Comparison of ENCODE assay signal across 17 mouse cellular contexts in genomic region chr10:94622281-94622680, GRCm38 (mm10).
DNase-seq lines count a peak whose midpoint lies in the region; ATAC-seq and TF ChIP-seq lines count a peak whose summit lies in the region.
"Had no signal": no experiment of that assay in that cellular context is flagged by ENCODE, and none has a peak within 500 bp of the region (broad histone marks: within the 10 kb centered on the region; RNA-seq: fewer than 3 reads in every experiment).

No protein-coding gene starts in this region.

- H3K4me1 ChIP-seq in limb, embryonic 14.5 days (ENCODE audit: control insufficient read depth, insufficient read depth, low read length) = peaks cover 4% of the 10 kb centered on the region; the same call in 1 of the 2 replicates
- H3K4me1 ChIP-seq in limb, embryonic 10.5 days = peaks cover 26% of the 10 kb centered on the region
- peaks cover 30% of the 10 kb centered on the region for H3K4me1 ChIP-seq in forebrain, embryonic 16.5 days (replicated peaks; ENCODE audit: control insufficient read depth, insufficient read depth, low read length)
- H3K4me1 ChIP-seq in hindbrain, postnatal 0 days (ENCODE audit: insufficient read depth, low read length) = peaks cover 28% of the 10 kb centered on the region
- H3K4me1 ChIP-seq in neural tube, embryonic 12.5 days = peaks cover 27% of the 10 kb centered on the region
- H3K4me1 ChIP-seq in kidney, adult 2 months (ENCODE audit: control insufficient read depth, insufficient read depth, low read length) = no peaks in the 10 kb centered on the region

- no peaks in the 10 kb centered on the region for H3K27me3 ChIP-seq in limb, embryonic 14.5 days (ENCODE audit: control insufficient read depth, insufficient read depth, low read length)
- peaks cover 35% of the 10 kb centered on the region for H3K27me3 ChIP-seq in limb, embryonic 10.5 days (ENCODE audit: low read depth, poor library complexity, severe bottlenecking)
- H3K27me3 ChIP-seq in forebrain, embryonic 16.5 days (replicated peaks; ENCODE audit: control insufficient read depth, insufficient read depth, low read length) = no peaks in the 10 kb centered on the region
- no peaks in the 10 kb centered on the region for H3K27me3 ChIP-seq in hindbrain, postnatal 0 days (ENCODE audit: insufficient read depth, low read length)
- H3K27me3 ChIP-seq in neural tube, embryonic 12.5 days (replicated peaks) = peaks cover 13% of the 10 kb centered on the region
- no peaks in the 10 kb centered on the region for H3K27me3 ChIP-seq in kidney, adult 2 months (replicated peaks; ENCODE audit: control insufficient read depth, insufficient read depth, low read length)

- no peak overlapping the region for H3K9ac ChIP-seq in limb, embryonic 14.5 days (ENCODE audit: low read depth, low read length, severe bottlenecking)
- H3K9ac ChIP-seq in forebrain, embryonic 16.5 days (replicated peaks; ENCODE audit: low read depth, low read length) = no peak overlapping the region
- H3K9ac ChIP-seq in hindbrain, postnatal 0 days (replicated peaks; ENCODE audit: low read length) = 0 out of 2 replicates have a peak overlapping the region, but pooled peaks have one; percentile 21
- H3K9ac ChIP-seq in neural tube, embryonic 12.5 days = no peak overlapping the region
- H3K9ac ChIP-seq: heart, embryonic 13.5 days; limb, embryonic 13.5 days had no signal

- TF ChIP-seq CTCF in hindbrain, postnatal 0 days (IDR thresholded peaks at IDR 0.05; ENCODE audit: low read depth) = no peak
- no peak for TF ChIP-seq CTCF in kidney, adult 2 months (conservative IDR thresholded peaks at IDR 0.05; ENCODE audit: insufficient read depth, insufficient read length, low read depth, low read length)

- H3K4me3 ChIP-seq in limb, embryonic 14.5 days (replicated peaks; ENCODE audit: low read length) = no peak overlapping the region
- no peak overlapping the region for H3K4me3 ChIP-seq in limb, embryonic 10.5 days
- H3K4me3 ChIP-seq in forebrain, embryonic 16.5 days (replicated peaks; ENCODE audit: low read length) = no peak overlapping the region
- H3K4me3 ChIP-seq in hindbrain, postnatal 0 days (ENCODE audit: low read length) = no peak overlapping the region
- no peak overlapping the region for H3K4me3 ChIP-seq in neural tube, embryonic 12.5 days
- no peak overlapping the region for H3K4me3 ChIP-seq in kidney, adult 2 months (ENCODE audit: insufficient read depth, low read depth, low read length)
- H3K4me3 ChIP-seq: heart, embryonic 13.5 days; limb, embryonic 13.5 days; myocyte had no signal

- WGBS in limb, embryonic 14.5 days = 42% methylated on average over 5 of the region's 5 CpGs
- WGBS in limb, embryonic 10.5 days = 48% methylated on average over 5 of the region's 5 CpGs
- 19% methylated on average over 5 of the region's 5 CpGs for WGBS in forebrain, embryonic 16.5 days
- WGBS in hindbrain, postnatal 0 days = 17% methylated on average over 5 of the region's 5 CpGs
- WGBS in neural tube, embryonic 12.5 days = 20% methylated on average over 5 of the region's 5 CpGs
- 47% methylated on average over 5 of the region's 5 CpGs for WGBS in kidney, adult 2 months

- H3K27ac ChIP-seq in limb, embryonic 14.5 days (replicated peaks; ENCODE audit: low read depth, low read length) = no peak overlapping the region
- no peak overlapping the region for H3K27ac ChIP-seq in limb, embryonic 10.5 days
- peak overlapping the region; percentile 24; the same call in 1 of the 2 replicates for H3K27ac ChIP-seq in forebrain, embryonic 16.5 days (ENCODE audit: low read length)
- peak overlapping the region; percentile 69 for H3K27ac ChIP-seq in hindbrain, postnatal 0 days
- H3K27ac ChIP-seq in neural tube, embryonic 12.5 days = no peak overlapping the region
- no peak overlapping the region for H3K27ac ChIP-seq in kidney, adult 2 months (ENCODE audit: insufficient read depth, low read depth, low read length)
- H3K27ac ChIP-seq: heart, embryonic 13.5 days; limb, embryonic 13.5 days had no signal

- no peak for TF ChIP-seq POLR2A in limb, embryonic 14.5 days (IDR thresholded peaks at IDR 0.05; ENCODE audit: borderline replicate concordance, extremely low read depth, insufficient read depth, insufficient read length)
- TF ChIP-seq POLR2A in kidney, adult 2 months (IDR thresholded peaks at IDR 0.05; ENCODE audit: low read depth, low read length) = no peak

- no peaks in the 10 kb centered on the region for H3K9me3 ChIP-seq in limb, embryonic 14.5 days (ENCODE audit: control insufficient read depth, low read length)
- H3K9me3 ChIP-seq in limb, embryonic 10.5 days (replicated peaks) = no peaks in the 10 kb centered on the region
- H3K9me3 ChIP-seq in forebrain, embryonic 16.5 days (ENCODE audit: control insufficient read depth, low read length) = no peaks in the 10 kb centered on the region
- H3K9me3 ChIP-seq in hindbrain, postnatal 0 days (ENCODE audit: low read length) = no peaks in the 10 kb centered on the region
- H3K9me3 ChIP-seq in neural tube, embryonic 12.5 days = no peaks in the 10 kb centered on the region
- H3K9me3 ChIP-seq: heart, embryonic 13.5 days; limb, embryonic 13.5 days had no signal

- no peaks in the 10 kb centered on the region for H3K36me3 ChIP-seq in limb, embryonic 14.5 days (ENCODE audit: control insufficient read depth, insufficient read depth, low read length)
- H3K36me3 ChIP-seq in limb, embryonic 10.5 days = no peaks in the 10 kb centered on the region
- H3K36me3 ChIP-seq in forebrain, embryonic 16.5 days (ENCODE audit: control insufficient read depth, insufficient read depth) = no peaks in the 10 kb centered on the region
- H3K36me3 ChIP-seq in hindbrain, postnatal 0 days (ENCODE audit: insufficient read depth, low read length) = no peaks in the 10 kb centered on the region
- H3K36me3 ChIP-seq in neural tube, embryonic 12.5 days = no peaks in the 10 kb centered on the region
- no peaks in the 10 kb centered on the region for H3K36me3 ChIP-seq in kidney, adult 2 months (ENCODE audit: control insufficient read depth, insufficient read depth, low read length)
- H3K36me3 ChIP-seq: heart, embryonic 13.5 days; limb, embryonic 13.5 days had no signal

- no peak for DNase-seq in limb, embryonic 14.5 days (ENCODE audit: low spot score)
- no peak for DNase-seq in limb, embryonic 10.5 days (ENCODE audit: low spot score)
- peak; percentile 14 for DNase-seq in hindbrain, postnatal 0 days (ENCODE audit: low spot score)
- DNase-seq in thymus, postnatal 25 days = no peak
- DNase-seq in urinary bladder, postnatal 25 days (ENCODE audit: low spot score) = no peak
- no peak for DNase-seq in kidney, adult 2 months
- DNase-seq: B cell, adult 2 months; gastrocnemius, postnatal 14 days; heart, postnatal 4 days; lung, adult 2 months; thymus, adult 2 months had no signal

- peak; percentile 13; the same call in 1 of the 2 replicates for ATAC-seq in limb, embryonic 14.5 days (ENCODE audit: low FRiP score, low read depth)
- ATAC-seq in forebrain, embryonic 16.5 days = no peak
- no peak for ATAC-seq in hindbrain, postnatal 0 days
- peak; percentile 18; the same call in 1 of the 2 replicates for ATAC-seq in neural tube, embryonic 12.5 days (ENCODE audit: low FRiP score, low read depth)
- ATAC-seq: Patski had no signal

- H3K4me2 ChIP-seq in limb, embryonic 14.5 days (replicated peaks; ENCODE audit: low read depth, low read length, severe bottlenecking) = no peak overlapping the region
- H3K4me2 ChIP-seq in forebrain, embryonic 16.5 days (ENCODE audit: low read length) = peak overlapping the region; percentile 23
- H3K4me2 ChIP-seq in hindbrain, postnatal 0 days (ENCODE audit: low read depth, low read length) = peak overlapping the region; percentile 45
- H3K4me2 ChIP-seq in neural tube, embryonic 12.5 days (replicated peaks) = peak overlapping the region; percentile 54
- H3K4me2 ChIP-seq: heart, embryonic 13.5 days had no signal

Comparison
In these comparisons a context has a peak if more than half of its experiments do, and no peak if none do; other contexts are left out.
1. ATAC-seq: peak in limb, embryonic 14.5 days (single experiment) and neural tube, embryonic 12.5 days (single experiment); none in forebrain, embryonic 16.5 days (single experiment) and hindbrain, postnatal 0 days (single experiment).
2. H3K27ac ChIP-seq: peak in forebrain, embryonic 16.5 days (single experiment) and hindbrain, postnatal 0 days (single experiment); none in limb, embryonic 14.5 days (single experiment), limb, embryonic 10.5 days (single experiment), neural tube, embryonic 12.5 days (single experiment) and kidney, adult 2 months (single experiment).